Mouse (Mus musculus): Measurements from ENCODE around the gene Mtx1. TPM values are rescaled to one million over a fixed set of nuclear protein-coding genes. Genes with fewer than 3 reads are reported as not detected.

Gene Mtx1
- polyA plus RNA-seq (2017; shearing (Covaris generic)): 132 TPM

DNA sequence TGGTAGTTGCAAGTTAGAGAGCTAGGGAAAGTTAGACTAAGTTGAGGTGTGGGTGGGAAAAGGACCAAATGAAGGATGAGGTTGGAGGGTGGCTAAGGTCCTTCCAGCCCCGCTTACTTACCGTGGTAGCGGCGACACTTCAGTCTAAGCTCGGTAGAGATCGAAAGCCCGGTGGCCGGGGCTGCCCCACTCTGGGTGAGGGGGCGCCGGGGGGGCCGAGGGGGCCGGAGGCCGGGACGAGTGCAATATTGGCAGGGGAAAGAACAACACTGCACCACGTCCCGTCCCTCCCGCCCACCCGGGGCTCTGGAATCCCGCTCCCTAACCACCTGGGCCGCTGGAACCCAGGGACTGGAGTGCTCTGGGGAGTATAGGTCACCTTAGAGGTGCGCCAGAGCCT lies at the start of gene Mtx1:
Gene Mtx1 (minus strand): TSS at position 189 of the 400 bp plus-strand sequence.

DNA sequence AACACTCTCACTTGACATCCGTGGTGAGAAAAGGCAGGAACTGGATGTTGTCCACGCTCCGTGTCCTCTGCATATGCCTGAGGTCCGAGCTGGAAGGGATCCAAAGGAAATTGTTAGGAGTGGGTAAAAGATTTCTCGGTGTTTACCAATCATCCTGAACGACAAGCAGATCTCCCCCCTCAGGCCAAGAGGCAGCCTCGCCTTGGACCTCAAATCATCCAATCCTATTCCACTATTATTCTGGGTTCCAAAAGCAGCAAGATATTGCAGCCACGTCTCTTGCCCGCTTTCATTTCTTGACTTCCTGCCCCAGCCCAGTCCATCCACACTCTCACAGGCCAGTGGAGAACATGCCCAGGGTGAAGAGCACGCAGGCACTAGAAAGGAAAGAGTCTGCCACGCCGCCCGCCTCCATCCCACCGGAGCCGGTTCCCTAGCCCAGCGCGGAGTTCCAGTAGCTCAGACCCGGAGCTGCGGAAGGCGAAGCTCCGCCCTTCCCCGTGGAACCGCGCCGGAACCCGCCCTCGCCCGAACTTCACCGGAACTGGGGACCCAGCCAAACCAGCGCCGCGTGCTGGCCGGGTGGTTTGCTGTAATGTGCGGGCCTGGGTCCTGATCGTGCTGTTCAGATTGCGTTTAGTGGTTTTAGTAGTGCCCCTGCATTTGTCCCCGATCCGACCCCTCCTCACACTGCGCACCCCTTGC lies 43.3 kb upstream of the Mtx1 start, which contains the start of gene Slc50a1:
Gene Slc50a1 (minus strand): TSS at position 520 of the 705 bp plus-strand sequence.

DNA sequence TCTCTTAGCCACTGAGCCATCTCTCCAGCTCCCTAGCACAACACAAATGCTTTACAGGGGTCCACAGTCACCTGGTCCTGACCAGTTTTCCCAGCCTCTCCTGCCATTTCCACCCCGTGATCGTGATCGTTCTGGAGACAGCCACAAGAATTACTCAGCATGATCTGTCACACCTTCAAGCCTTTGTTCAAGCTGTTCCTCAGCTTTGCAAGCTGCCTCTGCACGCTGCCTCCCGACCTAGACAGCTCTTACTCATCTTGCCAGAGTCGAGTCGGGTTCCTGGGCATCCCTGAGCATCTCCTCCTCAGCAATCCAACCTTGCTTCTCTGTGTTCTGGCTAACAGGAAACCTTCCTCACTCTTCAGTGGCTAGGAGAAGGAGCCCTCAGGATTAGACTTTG lies 32.2 kb upstream of the Mtx1 start, which contains the start of gene Dpm3:
Gene Dpm3 (plus strand): TSS at position 283 of the 400 bp plus-strand sequence.

DNA sequence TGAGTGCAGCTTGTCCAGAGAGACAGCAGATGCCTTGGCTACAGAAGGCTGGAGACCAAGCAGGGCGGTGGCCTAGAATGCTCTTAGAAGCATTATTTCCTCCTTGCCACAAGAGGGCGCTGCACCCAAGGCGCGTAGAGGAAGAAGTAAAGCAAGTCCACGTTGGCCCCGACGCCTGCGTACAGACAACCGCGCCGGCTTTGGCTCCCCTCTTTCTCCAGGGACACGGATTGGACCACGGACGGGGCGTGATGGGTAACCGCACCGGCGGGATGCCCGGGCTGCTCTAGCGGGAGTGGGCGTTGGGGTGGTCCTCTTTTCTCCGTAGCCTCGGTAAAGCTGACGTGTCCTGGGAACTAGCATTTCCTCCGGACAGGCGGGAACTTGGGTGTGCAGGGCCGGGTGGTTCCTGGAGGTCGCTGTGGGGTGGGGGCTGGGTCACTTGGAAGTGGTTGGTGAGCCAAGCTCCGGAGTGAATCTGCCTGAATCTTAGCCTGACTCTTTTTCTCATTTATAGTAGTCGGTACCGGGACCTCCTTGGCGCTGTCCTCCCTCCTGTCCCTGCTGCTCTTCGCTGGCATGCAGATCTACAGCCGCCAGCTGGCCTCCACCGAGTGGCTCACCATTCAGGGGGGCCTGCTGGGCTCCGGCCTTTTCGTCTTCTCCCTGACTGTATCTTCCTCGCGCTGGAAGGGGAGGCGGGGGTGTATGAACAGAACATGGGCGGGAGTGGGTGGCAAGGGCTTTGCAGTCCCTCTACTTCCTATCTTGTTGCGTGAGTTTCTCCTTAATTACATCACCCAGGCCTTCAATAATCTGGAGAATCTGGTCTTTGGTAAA lies 19.6 kb upstream of the Mtx1 start, which contains the start of gene Trim46:
Gene Trim46 (minus strand): TSS at position 49 of the 840 bp plus-strand sequence.

DNA sequence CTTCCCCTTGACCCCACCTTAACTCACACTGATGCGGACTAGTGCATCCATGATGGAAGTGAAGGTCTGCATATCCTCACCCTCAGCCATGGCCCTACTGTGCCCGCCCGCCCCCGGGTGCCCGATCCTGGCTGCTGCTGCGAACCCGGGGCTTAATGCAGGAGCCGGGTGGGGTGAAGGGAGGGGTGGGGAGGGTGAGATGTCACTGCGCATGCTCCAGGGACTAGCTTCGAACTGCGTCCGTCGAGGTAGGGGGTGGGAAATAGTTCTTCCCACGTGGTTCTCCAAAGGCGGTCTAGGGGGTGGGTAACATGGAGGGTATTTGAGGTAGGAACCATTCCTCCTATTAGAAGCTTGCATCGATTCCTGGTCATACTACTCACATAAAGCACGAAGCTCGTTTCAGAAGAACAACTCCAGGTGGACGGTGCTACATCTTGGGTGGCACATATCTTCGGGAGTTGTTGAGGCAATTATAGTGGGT lies 18.8 kb upstream of the Mtx1 start, which contains the start of gene Krtcap2:
Gene Krtcap2 (plus strand): TSS at position 279 of the 484 bp plus-strand sequence.

DNA sequence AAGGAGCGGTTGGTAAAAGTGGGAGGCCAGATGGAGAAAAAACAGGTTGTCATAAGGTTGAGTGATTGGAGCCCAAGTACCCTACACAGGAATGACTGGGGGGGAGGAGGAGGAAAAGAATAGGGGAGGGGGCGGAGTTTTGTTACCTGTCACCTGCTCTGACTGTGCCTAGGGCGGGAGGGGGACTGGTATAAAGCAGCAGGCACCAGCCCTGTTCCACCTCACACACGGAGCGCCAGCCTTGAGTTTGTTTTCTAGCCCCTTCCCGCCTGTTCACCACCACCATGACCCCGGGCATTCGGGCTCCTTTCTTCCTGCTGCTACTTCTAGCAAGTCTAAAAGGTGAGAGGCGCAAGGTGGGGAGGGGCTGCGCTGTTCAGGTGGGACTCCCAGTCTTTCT lies 1.9 kb upstream of the Mtx1 start, which contains the start of gene Muc1:
Gene Muc1 (plus strand): TSS at position 222 of the 400 bp plus-strand sequence.

DNA sequence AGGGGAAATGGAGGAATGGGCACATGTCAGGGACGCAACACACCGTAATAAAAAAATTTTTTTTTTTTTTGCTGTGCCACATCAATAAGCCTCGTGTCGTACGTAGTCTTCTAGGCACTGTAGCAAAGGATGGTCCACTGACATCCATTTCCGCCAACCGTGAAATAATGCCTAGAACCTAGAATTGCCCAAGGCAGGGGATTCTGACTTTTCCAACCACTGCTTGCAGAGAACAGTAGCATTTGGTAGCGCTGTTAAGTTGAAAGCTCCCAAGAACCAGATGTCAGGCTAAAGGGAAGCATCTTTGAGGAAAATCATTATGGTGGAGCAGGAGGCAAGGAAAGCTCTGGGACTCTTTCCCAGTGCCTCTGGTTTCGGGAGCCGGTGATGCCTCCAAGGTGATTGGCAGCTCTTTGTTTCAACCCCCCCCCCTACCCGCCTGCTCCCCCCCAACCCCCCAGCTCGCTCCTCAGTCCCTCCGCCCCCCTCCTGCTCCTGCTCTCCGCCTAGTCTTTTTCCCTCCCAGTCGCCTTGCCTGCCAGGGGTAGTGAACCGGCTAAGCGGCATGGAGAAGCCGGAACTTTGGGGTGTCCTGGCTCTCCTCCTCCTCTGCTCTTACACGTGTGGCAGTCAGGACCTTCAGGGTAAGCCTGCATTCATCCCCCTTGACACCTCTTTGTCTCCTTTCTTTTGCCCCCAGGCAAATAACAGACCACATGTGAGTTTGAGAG lies 12.0 kb downstream of the Mtx1 start, which contains the start of gene Thbs3:
Gene Thbs3 (plus strand): TSS at position 500 of the 731 bp plus-strand sequence.

DNA sequence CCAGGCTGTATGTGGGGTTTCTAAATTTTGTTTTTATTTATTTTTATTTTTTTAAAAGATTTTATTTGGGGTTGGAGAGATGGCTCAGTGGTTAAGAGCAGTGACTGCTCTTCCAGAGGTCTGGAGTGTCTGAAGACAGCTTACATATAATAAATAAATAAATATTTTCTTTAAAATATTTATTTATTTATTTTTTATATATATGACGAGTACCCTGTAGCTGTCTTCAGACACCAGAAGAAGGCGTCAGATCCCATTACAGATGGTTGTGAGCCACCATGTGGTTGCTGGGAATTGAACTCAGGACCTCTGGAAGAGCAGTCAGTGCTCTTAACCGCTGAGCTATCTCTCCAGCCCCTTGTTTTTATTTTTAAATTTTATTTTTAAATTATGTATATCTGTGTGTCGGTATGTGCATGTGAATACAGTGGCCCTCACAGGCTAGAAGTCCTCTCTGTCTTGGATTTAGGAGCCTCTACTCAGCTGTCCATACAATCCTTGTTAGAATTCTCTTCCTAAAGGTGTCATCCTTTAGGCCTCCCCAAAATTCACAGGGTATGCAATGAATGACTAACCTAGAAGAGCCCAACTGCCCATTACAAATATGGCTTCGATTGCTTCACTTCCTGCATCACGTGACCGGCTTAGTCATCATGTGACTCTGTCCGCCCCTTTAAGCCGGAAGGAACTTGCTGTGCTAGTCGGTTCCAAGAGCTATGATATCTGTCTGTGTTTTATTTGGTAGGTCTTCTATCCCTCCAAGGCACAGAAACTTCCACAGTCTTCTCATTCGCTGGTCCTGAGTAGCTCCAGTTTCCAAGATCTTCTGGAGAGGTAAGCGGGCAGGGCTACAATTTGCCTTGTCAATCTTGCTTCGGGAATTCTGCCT lies 24.4 kb downstream of the Mtx1 start, which contains the start of gene Gba:
Gene Gba (plus strand): TSS at position 676 of the 889 bp plus-strand sequence.

DNA sequence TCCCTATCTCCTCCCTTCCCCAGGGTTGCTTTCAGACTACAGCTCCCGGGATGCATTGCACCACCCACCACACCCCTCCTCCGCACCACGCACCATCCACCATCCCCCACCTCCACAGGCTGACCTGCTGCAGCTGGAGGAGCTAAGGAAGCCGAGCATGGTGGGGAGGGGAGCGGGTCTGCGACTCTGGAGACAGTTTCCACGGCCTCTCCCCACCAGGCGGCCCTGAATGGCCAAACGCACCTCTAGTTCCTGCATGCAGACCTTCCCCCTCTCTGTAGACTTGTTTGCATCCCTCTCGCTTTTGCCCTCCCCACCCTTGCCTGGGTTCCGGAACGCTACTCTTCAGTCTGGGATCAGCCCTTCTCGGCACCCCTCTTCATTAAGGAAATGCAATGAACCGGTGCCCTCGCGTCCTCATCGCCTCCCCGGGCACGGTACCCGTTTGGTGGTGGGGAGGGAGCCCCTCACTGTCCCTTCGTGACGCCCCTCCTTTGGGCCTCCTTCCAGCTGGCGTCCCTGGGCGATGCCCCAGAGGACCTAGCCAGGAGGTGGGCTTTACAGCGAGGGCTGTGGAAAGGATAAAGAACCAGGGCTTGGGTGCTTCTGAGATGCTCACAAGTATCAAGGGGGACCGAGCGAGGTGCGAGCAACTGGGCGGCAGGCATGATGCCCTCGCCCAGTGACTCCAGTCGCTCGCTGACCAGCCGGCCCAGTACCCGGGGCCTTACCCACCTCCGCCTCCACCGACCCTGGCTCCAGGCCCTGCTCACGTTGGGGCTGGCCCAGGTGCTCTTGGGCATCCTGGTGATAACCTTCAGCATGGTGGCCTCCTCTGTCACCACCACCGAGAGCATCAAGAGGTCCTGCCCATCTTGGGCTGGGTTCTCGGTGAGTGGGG lies 43.6 kb downstream of the Mtx1 start, which contains the start of gene Fam189b:
Gene Fam189b (plus strand): TSS at position 86 of the 901 bp plus-strand sequence.

DNA sequence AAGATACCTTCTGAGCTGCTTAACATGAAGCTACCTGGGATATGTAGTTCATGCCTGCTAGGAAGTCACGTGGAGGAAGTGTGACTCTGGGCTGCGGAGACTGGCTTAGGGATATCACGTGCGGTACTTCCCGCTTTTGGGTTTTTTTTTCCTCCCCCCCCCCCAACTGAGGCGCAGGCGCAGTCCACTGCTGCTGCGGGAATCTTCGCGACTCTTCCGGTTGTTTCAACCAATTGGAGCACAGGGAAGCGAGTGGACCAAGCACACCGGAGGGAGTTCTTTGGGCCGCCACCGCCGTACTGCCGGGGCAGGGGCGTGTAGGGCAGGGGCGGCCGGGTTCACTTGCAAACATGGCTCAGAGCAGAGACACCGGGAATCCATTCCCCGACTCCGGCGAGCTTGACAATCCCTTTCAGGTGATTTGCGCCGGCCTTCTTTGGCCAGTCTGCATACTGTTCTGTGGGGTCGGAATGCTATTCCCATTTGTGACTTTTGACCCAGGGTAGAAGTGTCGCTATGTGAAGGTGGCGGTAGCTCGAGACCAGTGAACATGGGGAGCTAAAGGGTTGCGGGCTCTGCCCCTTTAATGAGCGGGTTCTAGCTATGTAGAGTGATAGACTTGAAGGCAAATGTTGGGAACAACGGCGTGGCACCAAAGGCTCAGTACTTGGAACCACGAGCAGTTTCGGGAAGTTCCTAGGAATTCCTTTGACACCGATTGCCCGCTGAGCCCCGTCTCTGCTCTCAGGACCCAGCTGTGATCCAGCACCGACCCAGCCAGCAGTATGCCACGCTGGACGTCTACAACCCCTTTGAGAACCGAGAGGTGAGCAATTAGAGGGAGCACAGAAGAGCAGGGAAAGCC lies 49.4 kb downstream of the Mtx1 start, which contains the start of gene Scamp3:
Gene Scamp3 (plus strand): TSS at position 232 of the 865 bp plus-strand sequence.

DNA sequence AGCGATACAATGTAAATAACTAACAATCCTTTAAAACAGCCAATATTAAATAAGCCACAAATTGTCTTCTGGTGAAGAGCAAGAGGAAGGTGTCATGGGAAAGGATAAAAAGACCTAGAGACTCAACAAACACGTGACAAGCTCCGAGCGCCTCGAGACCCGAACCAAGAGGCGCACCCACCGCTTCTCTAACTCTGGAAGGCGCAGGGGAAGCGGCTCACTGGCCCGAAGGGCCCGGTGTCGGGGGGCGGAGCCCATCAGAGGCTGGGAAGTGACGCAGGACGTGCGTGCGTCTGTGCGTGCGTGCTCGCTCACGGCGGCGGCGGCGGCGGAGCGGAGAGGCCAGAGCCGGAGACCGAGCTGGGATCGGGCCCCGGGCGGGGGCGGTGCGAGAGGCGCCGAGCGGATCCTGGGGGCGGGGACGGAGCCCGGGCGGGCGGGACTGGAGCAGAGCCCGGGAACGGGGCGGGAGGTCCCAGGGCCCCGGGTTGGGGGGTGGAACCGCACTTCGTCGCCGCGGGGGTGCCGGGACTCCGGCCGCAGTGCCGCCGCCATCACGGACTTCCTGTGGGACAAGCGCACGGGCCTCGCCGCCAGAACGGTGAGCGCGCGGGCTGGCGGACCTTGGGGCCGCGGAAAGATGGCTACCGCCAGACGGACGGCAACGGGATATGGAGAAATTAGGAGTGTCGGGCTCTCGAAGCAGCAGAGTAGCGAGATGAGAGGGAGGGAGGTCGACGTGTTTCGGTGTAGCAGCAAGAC lies 62.2 kb downstream of the Mtx1 start, which contains the start of gene Clk2:
Gene Clk2 (plus strand): TSS at position 290 of the 762 bp plus-strand sequence.

DNA sequence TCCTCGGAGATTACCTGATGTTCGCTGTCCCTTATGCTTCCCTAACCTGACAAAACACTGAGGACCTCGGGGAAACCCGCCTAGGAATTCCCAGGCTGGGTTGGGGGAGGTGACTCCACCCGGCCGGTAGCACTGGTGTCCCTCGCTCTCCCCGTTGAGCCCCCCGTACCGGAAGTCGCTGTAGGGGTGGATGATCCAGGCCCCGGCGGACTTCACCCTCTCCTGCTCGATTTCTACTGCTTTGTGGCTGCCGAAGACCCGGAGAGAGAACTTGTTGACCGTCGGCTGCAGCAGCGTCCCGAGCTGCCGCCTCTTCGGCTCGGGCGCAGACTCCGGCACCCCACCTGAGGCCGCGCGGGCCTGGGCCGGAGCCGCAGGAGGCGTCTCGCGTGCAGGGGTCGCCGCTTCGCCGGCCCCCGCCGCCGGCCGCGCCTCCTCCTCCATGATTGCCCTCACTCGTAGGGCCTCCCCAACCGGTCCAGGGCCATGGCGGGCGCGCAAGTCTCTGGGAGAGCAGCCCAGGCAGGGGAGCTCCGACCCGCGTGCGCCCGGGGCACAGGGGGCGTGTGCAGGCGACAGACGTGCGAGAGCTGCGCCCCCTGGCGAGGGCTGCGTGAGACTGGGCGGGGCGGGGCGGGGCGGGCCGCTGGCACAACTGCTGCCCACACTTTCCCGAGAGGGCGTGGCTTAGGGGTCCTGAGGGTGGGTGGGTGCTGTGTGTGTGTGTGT lies 67.1 kb downstream of the Mtx1 start, which contains the start of gene Hcn3:
Gene Hcn3 (minus strand): TSS at position 581 of the 729 bp plus-strand sequence.

Other genes with a start within 250 kb of the Mtx1 start
- 40.5 TPM for gene Rusc1, start 133.8 kb downstream of the Mtx1 start, polyA plus RNA-seq (2017; shearing (Covaris generic))
- gene Gm43738, start 126.0 kb downstream of the Mtx1 start, polyA plus RNA-seq (2017; shearing (Covaris generic)): not detected
- 75.6 TPM for gene Fdps, start 125.1 kb downstream of the Mtx1 start, polyA plus RNA-seq (2017; shearing (Covaris generic))
- gene Pklr, start 90.9 kb downstream of the Mtx1 start, polyA plus RNA-seq (2017; shearing (Covaris generic)): not detected
- gene Hcn3, start 66.9 kb downstream of the Mtx1 start, polyA plus RNA-seq (2017; shearing (Covaris generic)): 2.4 TPM
- gene Clk2, start 62.3 kb downstream of the Mtx1 start, polyA plus RNA-seq (2017; shearing (Covaris generic)): 111 TPM
- gene Scamp3, start 49.6 kb downstream of the Mtx1 start, polyA plus RNA-seq (2017; shearing (Covaris generic)): 268 TPM
- gene Fam189b, start 43.9 kb downstream of the Mtx1 start, polyA plus RNA-seq (2017; shearing (Covaris generic)): 236 TPM
- 119 TPM for gene Gba, start 24.2 kb downstream of the Mtx1 start, polyA plus RNA-seq (2017; shearing (Covaris generic))
- gene Thbs3, start 11.9 kb downstream of the Mtx1 start, polyA plus RNA-seq (2017; shearing (Covaris generic)): 2.0 TPM
- 1.1 TPM for gene Muc1, start 2.0 kb upstream of the Mtx1 start, polyA plus RNA-seq (2017; shearing (Covaris generic))
- 217 TPM for gene Krtcap2, start 18.9 kb upstream of the Mtx1 start, polyA plus RNA-seq (2017; shearing (Covaris generic))
- 3.1 TPM for gene Trim46, start 19.2 kb upstream of the Mtx1 start, polyA plus RNA-seq (2017; shearing (Covaris generic))
- 98.5 TPM for gene Dpm3, start 32.3 kb upstream of the Mtx1 start, polyA plus RNA-seq (2017; shearing (Covaris generic))
- 270 TPM for gene Slc50a1, start 43.5 kb upstream of the Mtx1 start, polyA plus RNA-seq (2017; shearing (Covaris generic))
- not detected for gene Efna1, start 54.1 kb upstream of the Mtx1 start, polyA plus RNA-seq (2017; shearing (Covaris generic))
- not detected for gene Efna3, start 95.9 kb upstream of the Mtx1 start, polyA plus RNA-seq (2017; shearing (Covaris generic))
- 0.55 TPM for gene Efna4, start 110.9 kb upstream of the Mtx1 start, polyA plus RNA-seq (2017; shearing (Covaris generic))
- 18.3 TPM for gene Adam15, start 122.9 kb upstream of the Mtx1 start, polyA plus RNA-seq (2017; shearing (Covaris generic))
- 0.36 TPM for gene Dcst2, start 134.9 kb upstream of the Mtx1 start, polyA plus RNA-seq (2017; shearing (Covaris generic))
- 0.45 TPM for gene Dcst1, start 138.2 kb upstream of the Mtx1 start, polyA plus RNA-seq (2017; shearing (Covaris generic))
- 53.9 TPM for gene Zbtb7b, start 167.7 kb upstream of the Mtx1 start, polyA plus RNA-seq (2017; shearing (Covaris generic))
- not detected for gene Lenep, start 175.7 kb upstream of the Mtx1 start, polyA plus RNA-seq (2017; shearing (Covaris generic))
- gene Flad1, start 184.8 kb upstream of the Mtx1 start, polyA plus RNA-seq (2017; shearing (Covaris generic)): 54.2 TPM
- gene Cks1b, start 191.3 kb upstream of the Mtx1 start, polyA plus RNA-seq (2017; shearing (Covaris generic)): 20.0 TPM
- gene Shc1, start 191.4 kb upstream of the Mtx1 start, polyA plus RNA-seq (2017; shearing (Covaris generic)): 76.8 TPM
- 69.6 TPM for gene Pygo2, start 203.1 kb upstream of the Mtx1 start, polyA plus RNA-seq (2017; shearing (Covaris generic))
- 110 TPM for gene Pbxip1, start 209.6 kb upstream of the Mtx1 start, polyA plus RNA-seq (2017; shearing (Covaris generic))
- gene Pmvk, start 227.5 kb upstream of the Mtx1 start, polyA plus RNA-seq (2017; shearing (Covaris generic)): 16.8 TPM